Mouse (Mus musculus) embryo, embryonic 9.5 days (tissue): ENCODE measurements around the gene Hoxa2.

Source experiments
- DNase-seq: peaks from one replicate; pipeline ENCODE4 v3.0.0-alpha.2; 2017; ENCODE audit errors: extremely low spot score

The Hoxa2 gene

GRCm38 (mm10) chr6:52164626-52165440 lies at the start of gene Hoxa2:
Hoxa2 (minus strand) TSS chr6:52164831.
- DNase-seq: peak; percentile 85

- DNase-seq: no peak
Observed at GRCm38 (mm10) chr6:52214271-52214670, 49.6 kb upstream of the Hoxa2 start.

GRCm38 (mm10) chr6:52213119-52213986 lies 48.7 kb upstream of the Hoxa2 start, which contains the start of the genes Hoxa3 and Gm28308:
Hoxa3 (minus strand) TSS chr6:52213336.
Gm28308 (minus strand) TSS chr6:52213339.
- DNase-seq: peak; percentile 65

- DNase-seq: no peak
Observed at GRCm38 (mm10) chr6:52212556-52213118, 48.0 kb upstream of the Hoxa2 start.

- no peak for DNase-seq
Observed at GRCm38 (mm10) chr6:52211961-52212360, 47.3 kb upstream of the Hoxa2 start.

- peak; percentile 83 for DNase-seq
Observed at GRCm38 (mm10) chr6:52211170-52211935, 46.7 kb upstream of the Hoxa2 start.

GRCm38 (mm10) chr6:52209685-52210046 lies 45.0 kb upstream of the Hoxa2 start:
- DNase-seq: no peak

GRCm38 (mm10) chr6:52208868-52209684 lies 44.4 kb upstream of the Hoxa2 start:
- DNase-seq: no peak

GRCm38 (mm10) chr6:52208072-52208867 lies 43.6 kb upstream of the Hoxa2 start, which contains the start of gene Hoxa6:
Hoxa6 (minus strand) TSS chr6:52208722.
- DNase-seq: peak; percentile 62

GRCm38 (mm10) chr6:52207684-52207976 lies 43.0 kb upstream of the Hoxa2 start:
- no peak for DNase-seq

GRCm38 (mm10) chr6:52206882-52207683 lies 42.5 kb upstream of the Hoxa2 start:
- no peak for DNase-seq

- DNase-seq: peak; percentile 67
Observed at GRCm38 (mm10) chr6:52205638-52206621, 41.3 kb upstream of the Hoxa2 start.

GRCm38 (mm10) chr6:52205221-52205620 lies 40.6 kb upstream of the Hoxa2 start:
- DNase-seq: peak; percentile 63

- peak; percentile 92 for DNase-seq
Observed at GRCm38 (mm10) chr6:52204050-52204752, 39.6 kb upstream of the Hoxa2 start, which contains the start of gene Hoxa5. Hoxa5 (minus strand) TSS chr6:52204587.

GRCm38 (mm10) chr6:52203371-52204049 lies 38.9 kb upstream of the Hoxa2 start:
- DNase-seq: no peak

- DNase-seq: no peak
Observed at GRCm38 (mm10) chr6:52203121-52203370, 38.4 kb upstream of the Hoxa2 start.
